In the genomic region with DNA sequence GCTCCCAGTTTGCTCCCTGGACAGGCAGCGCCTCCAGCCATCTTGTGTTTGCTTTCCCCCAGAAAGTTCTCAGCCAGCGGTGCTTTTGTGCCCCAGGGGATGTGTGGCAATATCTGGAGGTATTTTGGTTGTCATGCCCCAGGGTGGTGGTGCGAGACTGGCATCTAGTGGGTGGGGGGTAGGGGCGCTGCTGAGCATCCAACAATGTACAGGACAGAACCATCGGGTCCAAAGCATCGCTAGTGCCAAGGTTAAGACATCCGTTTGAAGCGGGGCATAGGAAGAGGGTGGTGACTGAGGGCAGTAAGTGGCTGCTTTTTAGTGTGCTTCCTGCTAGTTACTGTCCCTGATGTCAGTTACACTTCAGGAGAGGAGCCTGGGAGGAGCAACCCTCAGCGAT, we compare ENCODE assay signal across 9 mouse cellular contexts. TPM values are rescaled to one million over a fixed set of nuclear protein-coding genes. Genes with fewer than 3 reads are reported as not detected.
DNase-seq lines count a peak whose midpoint lies in the region; ATAC-seq and TF ChIP-seq lines count a peak whose summit lies in the region.
"Had no signal": no experiment of that assay in that cellular context is flagged by ENCODE, and none has a peak within 500 bp of the region (broad histone marks: within the 10 kb centered on the region; RNA-seq: fewer than 3 reads in every experiment).

No protein-coding gene starts in this region.

- H3K4me1 ChIP-seq in lung, postnatal 0 days (ENCODE audit: insufficient read depth, low read depth, low read length): peaks cover 8% of the 10 kb centered on the region; the same call in 1 of the 2 replicates
- H3K4me1 ChIP-seq in MEL (ENCODE audit: control insufficient read depth in 1 of 2, insufficient read depth in 2 of 2, low read length in 2 of 2): peaks cover 3 to 14% of the 10 kb centered on the region in 2 experiments
- peaks cover 36% of the 10 kb centered on the region for H3K4me1 ChIP-seq in neural tube, embryonic 15.5 days
- peaks cover 13% of the 10 kb centered on the region for H3K4me1 ChIP-seq in forebrain, embryonic 11.5 days (replicated peaks; ENCODE audit: control insufficient read depth, insufficient read depth, low read length)
- peaks cover 32% of the 10 kb centered on the region for H3K4me1 ChIP-seq in kidney, embryonic 16.5 days (ENCODE audit: insufficient read depth, low read length)

- TF ChIP-seq CTCF in gastrocnemius, adult 2 months (IDR thresholded peaks at IDR 0.05): no peak
- peak; percentile 49; the same call in 1 of the 2 replicates for TF ChIP-seq CTCF in lung, postnatal 0 days (IDR thresholded peaks at IDR 0.05)
- TF ChIP-seq CTCF in MEL (IDR thresholded peaks at IDR 0.05 in 2 of 3, conservative IDR thresholded peaks at IDR 0.05 in 1 of 3; ENCODE audit: control insufficient read depth in 1 of 3, insufficient read depth in 1 of 3, low read depth in 2 of 3, low read length in 3 of 3, poor library complexity in 1 of 3, severe bottlenecking in 1 of 3): peak in 2 of 3 experiments; percentile 25 to 30; a peak in 3 of 6 replicates

- no peak for DNase-seq in gastrocnemius, adult 2 months
- DNase-seq in gastrocnemius, postnatal 10 days: no peak
- no peak for DNase-seq in lung, postnatal 0 days (ENCODE audit: low spot score)
- no peak for DNase-seq in lung, adult 18-20 months
- no peak for DNase-seq in MEL (ENCODE audit: low read depth, low spot score)
- no peak for DNase-seq in forebrain, embryonic 11.5 days (ENCODE audit: low spot score)

- H3K36me3 ChIP-seq in lung, postnatal 0 days (ENCODE audit: insufficient read depth, low read length): 0 out of 2 replicates have a peak, but pooled peaks cover 6% of the 10 kb centered on the region
- H3K36me3 ChIP-seq in MEL (ENCODE audit: control insufficient read depth in 1 of 2, insufficient read depth in 2 of 2, low read length in 2 of 2): peaks cover 7 to 25% of the 10 kb centered on the region in 2 experiments
- peaks cover 9% of the 10 kb centered on the region for H3K36me3 ChIP-seq in neural tube, embryonic 15.5 days
- H3K36me3 ChIP-seq in forebrain, embryonic 11.5 days (ENCODE audit: control insufficient read depth, insufficient read depth, low read length): peaks cover 2% of the 10 kb centered on the region; the same call in 1 of the 2 replicates
- peaks cover 13% of the 10 kb centered on the region for H3K36me3 ChIP-seq in kidney, embryonic 16.5 days (ENCODE audit: insufficient read depth, low read length)

- no peak overlapping the region for H3K4me2 ChIP-seq in lung, postnatal 0 days (replicated peaks; ENCODE audit: low read depth, low read length)
- H3K4me2 ChIP-seq in neural tube, embryonic 15.5 days: no peak overlapping the region
- H3K4me2 ChIP-seq in forebrain, embryonic 11.5 days (ENCODE audit: low read depth, low read length, severe bottlenecking): no peak overlapping the region
- no peak overlapping the region for H3K4me2 ChIP-seq in kidney, embryonic 16.5 days (replicated peaks; ENCODE audit: low read depth, low read length)

- H3K4me3 ChIP-seq in gastrocnemius, adult 2 months: no peak overlapping the region
- H3K4me3 ChIP-seq in lung, postnatal 0 days (ENCODE audit: low read depth, low read length): no peak overlapping the region
- H3K4me3 ChIP-seq in MEL (ENCODE audit: control insufficient read depth in 1 of 2, insufficient read depth in 1 of 2, low read depth in 2 of 2, low read length in 2 of 2): no peak overlapping the region
- H3K4me3 ChIP-seq in neural tube, embryonic 15.5 days (replicated peaks): no peak overlapping the region
- no peak overlapping the region for H3K4me3 ChIP-seq in forebrain, embryonic 11.5 days (ENCODE audit: low read depth, low read length)
- H3K4me3 ChIP-seq in kidney, embryonic 16.5 days (ENCODE audit: low read length): no peak overlapping the region

- WGBS in lung, postnatal 0 days: 60% methylated on average over 9 of the region's 9 CpGs
- WGBS in neural tube, embryonic 15.5 days: 69% methylated on average over 9 of the region's 9 CpGs
- 79% methylated on average over 9 of the region's 9 CpGs for WGBS in forebrain, embryonic 11.5 days
- WGBS in kidney, embryonic 16.5 days: 69% methylated on average over 9 of the region's 9 CpGs

- H3K27me3 ChIP-seq in lung, postnatal 0 days (replicated peaks; ENCODE audit: insufficient read depth, low read length): no peaks in the 10 kb centered on the region
- H3K27me3 ChIP-seq in MEL (ENCODE audit: control insufficient read depth in 1 of 2, insufficient read depth in 2 of 2, low read length in 2 of 2): no peaks in the 10 kb centered on the region
- no peaks in the 10 kb centered on the region for H3K27me3 ChIP-seq in neural tube, embryonic 15.5 days (replicated peaks)
- no peaks in the 10 kb centered on the region for H3K27me3 ChIP-seq in forebrain, embryonic 11.5 days (ENCODE audit: control insufficient read depth, insufficient read depth, low read length)
- H3K27me3 ChIP-seq in kidney, embryonic 16.5 days (ENCODE audit: insufficient read depth, low read length): no peaks in the 10 kb centered on the region

- H3K27ac ChIP-seq in gastrocnemius, adult 2 months: peak overlapping the region; percentile 57
- no peak overlapping the region for H3K27ac ChIP-seq in lung, postnatal 0 days (ENCODE audit: low read length)
- no peak overlapping the region for H3K27ac ChIP-seq in MEL (ENCODE audit: control insufficient read depth, low read depth, low read length)
- H3K27ac ChIP-seq in neural tube, embryonic 15.5 days (replicated peaks): 0 out of 2 replicates have a peak overlapping the region, but pooled peaks have one; percentile 46
- H3K27ac ChIP-seq in forebrain, embryonic 11.5 days (ENCODE audit: low read depth, low read length): no peak overlapping the region
- H3K27ac ChIP-seq in kidney, embryonic 16.5 days (ENCODE audit: low read length): no peak overlapping the region

- no peak for TF ChIP-seq POLR2A in MEL (IDR thresholded peaks at IDR 0.05; ENCODE audit: control insufficient read depth in 1 of 2, insufficient read depth in 1 of 2, low read depth in 1 of 2, low read length in 2 of 2, poor library complexity in 1 of 2)

- peak; percentile 25 for TF ChIP-seq RAD21 in MEL (IDR thresholded peaks at IDR 0.05; ENCODE audit: low read depth, low read length)

- intact Hi-C loops in gastrocnemius, adult 2 months (cut with DNase I): no loop called here

- no peak for ATAC-seq in lung, postnatal 0 days
- no peak for ATAC-seq in neural tube, embryonic 15.5 days (ENCODE audit: low FRiP score)
- ATAC-seq in forebrain, embryonic 11.5 days (replicated peaks; ENCODE audit: low FRiP score): no peak
- ATAC-seq in kidney, embryonic 16.5 days (ENCODE audit: low FRiP score, low TSS enrichment): no peak

- TF ChIP-seq EP300 in lung, postnatal 0 days (IDR thresholded peaks at IDR 0.05): no peak
- TF ChIP-seq EP300 in MEL (IDR thresholded peaks at IDR 0.05; ENCODE audit: low read depth in 1 of 2, low read length in 2 of 2): no peak

- no peak overlapping the region for H3K9ac ChIP-seq in lung, postnatal 0 days (replicated peaks; ENCODE audit: low read depth)
- no peak overlapping the region for H3K9ac ChIP-seq in MEL (ENCODE audit: control insufficient read depth, low read depth, low read length, poor library complexity, severe bottlenecking)
- H3K9ac ChIP-seq in neural tube, embryonic 15.5 days (replicated peaks): no peak overlapping the region
- no peak overlapping the region for H3K9ac ChIP-seq in forebrain, embryonic 11.5 days (ENCODE audit: low read length)
- H3K9ac ChIP-seq in kidney, embryonic 16.5 days (replicated peaks; ENCODE audit: low read length): no peak overlapping the region

- H3K79me2 ChIP-seq in MEL (ENCODE audit: control insufficient read depth, insufficient read depth, low read length, poor library complexity): peaks cover 8% of the 10 kb centered on the region

- H3K9me3 ChIP-seq in lung, postnatal 0 days (ENCODE audit: low read length): no peaks in the 10 kb centered on the region
- no peaks in the 10 kb centered on the region for H3K9me3 ChIP-seq in MEL (replicated peaks; ENCODE audit: insufficient read depth, low read length)
- H3K9me3 ChIP-seq in neural tube, embryonic 15.5 days (replicated peaks): no peaks in the 10 kb centered on the region
- no peaks in the 10 kb centered on the region for H3K9me3 ChIP-seq in forebrain, embryonic 11.5 days (ENCODE audit: control insufficient read depth, low read length)
- H3K9me3 ChIP-seq in kidney, embryonic 16.5 days (ENCODE audit: low read length): no peaks in the 10 kb centered on the region

TF ChIP-seq in MEL, 35 proteins besides CTCF, POLR2A, EP300 and RAD21:
- TF ChIP-seq GATA1 (IDR thresholded peaks at IDR 0.05; ENCODE audit: low read depth, low read length) (no peak), NELFE (IDR thresholded peaks at IDR 0.05; ENCODE audit: low read depth, low read length) (no peak), SMC3 (IDR thresholded peaks at IDR 0.05; ENCODE audit: low read depth, low read length) (0 out of 2 replicates have a peak, but pooled peaks have one; percentile 19), MAX (IDR thresholded peaks at IDR 0.05; ENCODE audit: low read length) (no peak), ETS1 (IDR thresholded peaks at IDR 0.05; ENCODE audit: low read depth, low read length) (no peak)

RNA-seq across cellular contexts. Expression of gene Mxi1, which starts 17.8 kb away (rescaled TPM):
- 10 to 100 TPM; 38.1 to 53.6 TPM for total RNA-seq in gastrocnemius, adult 2 months (2021)
- total RNA-seq in gastrocnemius, postnatal 10 days (2021): 10 to 100 TPM; 27.7 to 31.0 TPM
- 40.4 and 43.0 TPM in 2 replicates for polyA plus RNA-seq in lung, postnatal 0 days (2015; fragmentation: Nextera tagmentation; extraction: Ambion mirVana)
- total RNA-seq in MEL (2012; rRNA removed): 29.0 and 29.8 TPM in 2 replicates
- 10 to 100 TPM in 1 of 2 experiments, not detected in 1; 60.9 TPM for polyA plus RNA-seq in MEL (2012; ENCODE audit: insufficient read depth in 1 of 2, insufficient read length in 2 of 2, low read depth in 1 of 2, low replicate concordance in 2 of 2, missing spikeins in 1 of 2)
- polyA plus RNA-seq in neural tube, embryonic 15.5 days (2015; fragmentation: Nextera tagmentation; extraction: Ambion mirVana): 40.0 and 40.8 TPM in 2 replicates
- 49.8 TPM in 2 replicates for polyA plus RNA-seq in forebrain, embryonic 11.5 days (2014; fragmentation: Nextera tagmentation; extraction: Ambion mirVana)
- 19.2 and 32.1 TPM in 2 replicates for polyA plus RNA-seq in kidney, embryonic 16.5 days (2015; fragmentation: Nextera tagmentation; extraction: Ambion mirVana)

RNA-seq across cellular contexts. Expression of gene Gm10197, which starts 43.5 kb away (rescaled TPM):
- total RNA-seq in gastrocnemius, adult 2 months (2021): not detected
- total RNA-seq in gastrocnemius, postnatal 10 days (2021): not detected
- polyA plus RNA-seq in lung, postnatal 0 days (2015; fragmentation: Nextera tagmentation; extraction: Ambion mirVana): 2.2 TPM in 1 of 2 replicates, not detected in the other
- 4.8 and 5.4 TPM in 2 replicates for total RNA-seq in MEL (2012; rRNA removed)
- polyA plus RNA-seq in MEL (2012; ENCODE audit: insufficient read depth in 1 of 2, insufficient read length in 2 of 2, low read depth in 1 of 2, low replicate concordance in 2 of 2, missing spikeins in 1 of 2): 10 to 100 TPM in 1 of 2 experiments, not detected in 1; 53.0 TPM
- polyA plus RNA-seq in neural tube, embryonic 15.5 days (2015; fragmentation: Nextera tagmentation; extraction: Ambion mirVana): not detected in 2 replicates
- not detected in 2 replicates for polyA plus RNA-seq in forebrain, embryonic 11.5 days (2014; fragmentation: Nextera tagmentation; extraction: Ambion mirVana)
- not detected in 2 replicates for polyA plus RNA-seq in kidney, embryonic 16.5 days (2015; fragmentation: Nextera tagmentation; extraction: Ambion mirVana)
- total RNA-seq: left cerebral cortex, postnatal 14 days had no signal

Comparison
In these comparisons a context has a peak if more than half of its experiments do, and no peak if none do; other contexts are left out.
1. H3K27ac ChIP-seq: peak in gastrocnemius, adult 2 months (single experiment) and neural tube, embryonic 15.5 days (single experiment); none in lung, postnatal 0 days (single experiment), MEL (single experiment), forebrain, embryonic 11.5 days (single experiment) and kidney, embryonic 16.5 days (single experiment).